Mouse (Mus musculus): ENCODE results near the gene Majin.

The Majin gene

GRCm38 (mm10) chr19:6227864-6228263 lies 43.7 kb downstream of the Majin start:
- peak; percentile 44 to 52 for DNase-seq (ENCODE audit: low spot score in 2 of 2)

GRCm38 (mm10) chr19:6230411-6230810 lies 46.2 kb downstream of the Majin start:
- DNase-seq (ENCODE audit: low spot score in 2 of 2): peak in 1 of 2 experiments; percentile 27

DNA sequence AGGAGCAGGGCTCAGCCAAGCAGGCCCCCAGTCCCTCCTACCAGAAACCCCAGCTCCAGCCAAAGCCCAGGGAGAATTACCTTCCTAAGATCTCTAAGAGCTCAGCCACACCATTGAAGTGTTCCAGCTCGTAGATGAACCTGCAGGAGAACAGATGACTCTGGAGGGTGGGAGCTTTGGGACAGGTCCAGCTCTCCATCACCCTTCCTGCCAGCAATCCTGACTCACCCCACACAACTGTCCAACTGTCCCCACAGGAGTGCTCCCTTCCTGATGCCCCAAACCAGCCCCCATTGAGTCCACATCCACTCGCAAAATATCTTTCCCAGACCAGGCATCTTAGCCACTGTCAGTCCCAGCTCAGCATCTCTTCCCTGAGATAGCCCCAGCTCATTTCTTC lies 46.8 kb downstream of the Majin start:
- no peak for DNase-seq (ENCODE audit: low spot score in 2 of 2)

GRCm38 (mm10) chr19:6233647-6234046 lies 49.5 kb downstream of the Majin start:
- DNase-seq (ENCODE audit: low spot score in 2 of 2): peak in 1 of 2 experiments; percentile 31

DNA sequence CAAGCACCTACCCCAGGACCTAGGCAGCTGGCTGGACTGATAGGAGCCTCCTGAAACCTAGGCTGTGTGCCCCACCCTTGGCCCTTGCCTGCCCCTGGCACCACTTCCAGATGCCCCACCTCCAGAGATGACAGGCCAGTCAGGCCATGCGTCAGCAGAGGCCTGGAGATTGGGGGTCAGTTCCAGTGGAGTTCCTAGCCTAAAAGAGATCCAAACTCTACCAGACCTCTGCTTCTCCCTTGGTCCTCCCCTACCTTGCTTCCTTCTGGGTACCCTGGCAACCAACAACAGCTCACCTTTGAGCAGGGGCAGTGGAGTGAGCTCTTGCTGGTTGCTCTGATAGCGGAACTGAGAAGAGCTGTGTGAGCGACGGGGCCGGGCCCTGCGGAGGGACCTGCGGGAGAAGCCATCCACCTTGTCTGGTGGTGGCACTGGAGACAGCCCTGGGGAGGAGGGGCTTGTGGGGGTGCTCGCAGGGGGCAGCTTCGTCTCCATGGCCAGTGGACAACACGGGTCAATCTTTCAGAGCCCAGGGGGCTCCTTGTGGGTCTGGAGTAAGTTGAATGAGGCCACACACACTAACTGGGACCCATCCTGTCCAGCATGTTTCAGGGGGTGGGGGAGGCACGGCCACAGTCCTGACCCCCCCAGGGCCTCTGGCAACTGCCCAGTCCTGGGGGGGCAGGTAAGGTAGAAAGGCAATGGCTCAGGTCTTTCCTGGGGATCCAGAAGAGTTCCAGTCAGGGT lies 50.3 kb downstream of the Majin start:
- peak; percentile 38 to 46 for DNase-seq (ENCODE audit: low spot score in 2 of 2)

DNA sequence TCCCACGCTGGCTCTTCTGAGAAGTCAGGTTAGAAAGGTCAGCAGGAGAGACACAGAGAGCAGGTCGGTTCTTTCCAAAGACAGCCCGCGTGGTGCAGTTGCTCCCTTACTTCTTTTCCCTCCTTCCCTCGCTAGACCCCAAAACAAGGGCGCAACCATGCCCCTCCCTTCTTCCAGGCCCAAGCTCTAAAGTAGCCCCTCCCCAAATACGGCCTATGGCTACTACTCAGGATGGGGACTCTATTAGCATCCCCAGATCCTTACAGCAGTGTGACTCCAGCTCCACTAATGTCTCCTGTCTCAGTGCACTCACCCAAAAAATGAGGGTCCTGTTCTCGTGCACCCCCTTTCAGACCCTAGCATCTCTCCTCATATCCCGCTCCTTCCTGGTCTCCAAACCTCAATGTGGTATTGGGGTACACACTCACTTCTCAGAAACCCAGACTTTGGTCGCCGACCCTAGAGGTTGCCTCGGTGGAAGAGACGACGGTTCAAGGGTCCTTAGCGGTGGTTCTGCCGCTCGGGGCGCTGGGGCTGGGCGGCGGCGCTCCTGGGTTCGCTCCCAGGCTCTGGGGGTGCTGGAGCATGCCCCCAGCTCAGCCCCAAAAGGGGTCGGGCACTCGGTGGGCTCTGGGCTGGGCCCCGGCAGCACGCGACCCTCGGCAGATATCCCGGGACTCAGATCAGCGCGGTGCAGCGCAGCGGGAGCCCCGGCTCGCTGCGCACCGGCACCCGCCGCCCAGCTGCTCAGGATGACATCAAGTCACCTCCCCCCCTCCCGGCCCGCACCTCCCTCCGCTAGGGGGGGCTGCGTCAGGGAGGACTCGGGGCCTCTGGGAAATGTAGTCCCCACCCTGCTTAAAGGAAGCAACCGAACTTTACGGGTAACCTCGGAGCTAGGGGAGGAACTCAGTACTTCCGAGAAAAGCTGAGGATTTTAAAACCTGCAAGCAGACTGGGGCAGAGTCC lies 51.2 kb downstream of the Majin start, which contains the start of gene Ppp2r5b:
TSS of gene Ppp2r5b (minus strand) at position 789 of the 969 bp plus-strand sequence.
- DNase-seq (ENCODE audit: low spot score in 2 of 2): peak; percentile 96 to 97

GRCm38 (mm10) chr19:6236053-6236441 lies 51.9 kb downstream of the Majin start:
- DNase-seq (ENCODE audit: low spot score in 2 of 2): peak; percentile 96

DNA sequence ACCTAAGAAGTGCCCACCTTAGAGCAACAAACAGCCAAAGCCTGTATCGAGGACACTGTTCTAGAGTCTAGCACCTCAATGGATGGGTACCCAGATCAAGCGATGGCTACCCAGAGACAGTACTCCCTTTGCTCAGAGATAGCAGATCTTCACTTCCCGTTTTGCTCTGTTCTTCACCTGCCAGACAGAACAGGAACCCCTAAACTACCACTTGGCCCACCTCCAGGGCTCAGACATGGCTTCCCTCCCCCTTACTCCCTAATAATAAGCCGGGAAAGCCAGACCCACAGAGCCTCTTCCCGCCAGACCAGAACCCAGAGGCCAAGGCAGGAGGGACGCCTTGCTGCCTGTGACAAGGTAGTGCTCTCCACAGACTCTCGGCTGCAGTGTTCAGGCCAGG lies 52.7 kb downstream of the Majin start:
- peak in 1 of 2 experiments; percentile 36 for DNase-seq (ENCODE audit: low spot score in 2 of 2)

GRCm38 (mm10) chr19:6238740-6239139 lies 54.6 kb downstream of the Majin start:
- no peak for DNase-seq (ENCODE audit: low spot score in 2 of 2)

GRCm38 (mm10) chr19:6240136-6240535 lies 55.9 kb downstream of the Majin start:
- DNase-seq (ENCODE audit: low spot score in 2 of 2): no peak

DNA sequence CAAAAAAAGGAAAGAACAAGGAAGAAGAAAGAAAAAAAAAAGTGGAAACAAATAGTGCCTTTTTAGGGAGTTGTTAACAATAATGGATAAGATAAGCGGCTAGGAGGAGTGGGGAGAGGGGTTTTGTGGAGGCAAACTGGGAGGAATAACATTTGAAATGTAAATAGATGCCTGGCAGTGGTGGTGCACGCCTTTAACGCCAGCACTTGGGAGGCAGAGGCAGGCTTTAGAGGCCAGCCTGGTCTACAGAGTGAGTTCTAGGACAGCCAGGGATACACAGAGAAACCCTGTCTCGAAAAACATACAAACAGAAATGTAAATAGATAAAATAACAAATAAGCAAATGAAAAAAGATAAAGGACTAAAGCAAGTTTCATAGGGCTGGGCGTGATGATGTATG lies 56.5 kb downstream of the Majin start:
- DNase-seq (ENCODE audit: low spot score in 2 of 2): no peak

DNA sequence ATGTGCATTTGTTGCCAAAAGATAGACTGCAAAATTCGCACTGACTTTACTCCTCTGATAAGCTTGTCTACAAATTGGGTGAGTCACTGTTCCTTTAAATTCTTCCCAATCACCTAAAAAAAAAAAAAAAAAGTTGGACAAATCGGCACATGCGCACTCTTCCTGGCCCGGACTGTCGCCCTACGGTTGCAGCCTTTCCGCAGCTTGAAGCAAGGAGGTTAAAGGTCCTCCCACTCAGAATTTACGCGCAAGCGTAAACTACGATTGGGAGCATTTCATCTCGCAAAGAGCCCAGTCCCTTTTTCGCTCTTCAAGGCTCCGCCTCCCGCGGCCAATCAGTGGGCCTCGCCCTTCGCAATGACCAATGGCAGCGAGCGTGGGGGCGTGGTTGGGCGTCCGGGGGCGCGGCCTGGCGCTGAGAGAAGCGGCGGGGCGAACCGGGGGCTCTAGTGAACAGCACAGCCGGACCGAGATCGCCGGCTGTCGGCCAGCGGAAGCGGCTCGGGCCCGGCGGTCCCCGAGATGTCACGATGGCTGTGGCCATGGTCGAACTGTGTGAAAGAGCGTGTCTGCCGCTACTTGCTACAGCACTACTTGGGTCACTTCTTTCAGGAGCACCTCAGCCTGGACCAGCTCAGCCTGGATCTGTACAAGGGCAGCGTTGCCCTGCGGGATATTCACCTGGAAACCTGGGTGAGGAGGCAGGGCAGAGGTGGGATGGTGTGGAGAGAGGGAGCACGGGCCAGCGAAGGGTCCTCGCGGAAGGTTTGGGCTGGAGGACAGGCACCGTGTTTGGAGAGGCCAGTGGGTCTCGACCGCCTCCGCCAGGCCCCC lies 57.3 kb downstream of the Majin start, which contains the start of gene Atg2a:
TSS of gene Atg2a (plus strand) at position 395 of the 834 bp plus-strand sequence.
- peak; percentile 99 for DNase-seq (ENCODE audit: low spot score in 2 of 2)

DNA sequence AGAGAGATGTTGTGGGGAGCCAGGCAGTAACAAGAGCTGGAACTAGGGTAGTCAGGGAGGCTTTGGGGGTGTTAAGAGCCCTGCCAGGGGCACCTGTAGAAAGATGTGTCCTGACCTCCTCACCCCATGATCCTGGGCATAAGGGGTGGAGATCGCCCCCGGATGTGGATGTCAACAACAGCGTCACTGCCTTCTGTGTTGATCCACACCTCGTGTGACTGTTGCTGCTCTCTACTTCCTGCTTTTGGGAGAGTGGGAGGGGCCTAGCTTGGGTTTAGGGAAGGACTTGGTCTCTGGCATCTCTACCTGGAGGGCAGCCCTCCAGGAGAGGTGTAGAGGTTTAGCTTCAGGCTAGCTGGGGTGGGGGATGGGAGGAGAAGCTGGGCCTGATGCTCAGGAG lies 58.1 kb downstream of the Majin start:
- DNase-seq (ENCODE audit: low spot score in 2 of 2): peak; percentile 54 to 64

DNA sequence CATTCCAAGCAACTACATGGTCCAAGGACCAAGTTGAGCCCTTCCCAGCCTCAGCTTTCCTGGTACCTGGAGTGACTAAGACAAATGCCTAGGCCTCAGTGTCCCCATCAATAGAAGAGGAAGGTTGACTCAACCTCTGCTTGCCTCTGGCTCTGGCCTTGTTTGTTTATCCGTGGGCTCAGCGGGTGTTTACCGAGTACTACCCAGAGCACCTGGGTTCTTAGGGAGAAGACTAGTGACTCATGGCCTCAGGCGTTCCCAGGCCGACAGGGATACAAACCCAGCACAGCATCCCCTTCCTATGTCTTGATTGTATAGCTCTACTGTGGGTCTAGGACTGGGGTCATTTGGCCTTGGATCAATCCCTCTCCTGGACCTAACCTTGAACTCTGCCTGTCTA lies 59.0 kb downstream of the Majin start:
- DNase-seq (ENCODE audit: low spot score in 2 of 2): no peak

DNA sequence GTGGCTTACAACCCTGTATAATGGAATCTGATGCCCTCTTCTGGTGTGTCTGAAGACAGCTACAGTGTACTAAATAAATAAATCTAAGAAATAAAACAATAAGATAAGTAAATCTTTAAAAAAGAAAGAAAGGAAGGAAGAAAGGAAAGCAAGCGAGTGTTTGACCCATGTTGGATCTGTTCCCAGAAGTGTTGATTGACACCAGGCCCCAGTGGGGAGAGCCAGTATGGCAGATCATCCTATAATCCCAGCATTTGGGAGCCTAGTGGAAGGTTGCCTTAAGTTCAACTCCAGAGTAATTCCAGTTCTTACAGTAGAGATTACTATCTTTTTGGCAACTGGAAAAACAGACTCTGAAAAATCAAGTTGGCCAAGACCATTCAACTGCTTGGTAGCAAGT lies 61.6 kb downstream of the Majin start:
- no peak for DNase-seq (ENCODE audit: low spot score in 2 of 2)

- no peak for DNase-seq (ENCODE audit: low spot score in 2 of 2)
These were observed 63.5 kb downstream of the Majin start for GRCm38 (mm10) chr19:6247526-6248300.

DNA sequence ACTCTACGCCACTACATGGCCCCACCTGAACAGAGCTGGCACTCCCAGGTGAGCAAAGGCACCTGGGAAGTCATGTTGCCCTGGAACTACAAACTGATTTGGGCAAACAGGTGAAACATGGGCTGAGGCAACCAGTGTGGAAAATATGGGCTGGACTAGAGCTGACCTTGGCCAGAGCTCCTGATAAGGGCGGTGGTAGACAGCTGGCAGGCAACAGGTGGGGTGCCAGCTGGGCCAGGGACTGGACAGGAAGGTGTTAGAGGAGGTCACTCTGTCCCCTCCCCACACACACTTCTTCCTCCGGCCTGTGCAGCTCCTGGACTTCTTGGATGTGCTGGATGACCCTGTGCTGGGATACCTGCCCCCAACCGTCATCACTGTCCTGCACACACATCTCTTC lies 68.8 kb downstream of the Majin start:
- DNase-seq (ENCODE audit: low spot score in 2 of 2): no peak

- DNase-seq (ENCODE audit: low spot score in 2 of 2): no peak
These were observed 76.2 kb downstream of the Majin start for GRCm38 (mm10) chr19:6260428-6260827.

GRCm38 (mm10) chr19:6260946-6261345 lies 76.8 kb downstream of the Majin start:
- DNase-seq (ENCODE audit: low spot score in 2 of 2): no peak

DNA sequence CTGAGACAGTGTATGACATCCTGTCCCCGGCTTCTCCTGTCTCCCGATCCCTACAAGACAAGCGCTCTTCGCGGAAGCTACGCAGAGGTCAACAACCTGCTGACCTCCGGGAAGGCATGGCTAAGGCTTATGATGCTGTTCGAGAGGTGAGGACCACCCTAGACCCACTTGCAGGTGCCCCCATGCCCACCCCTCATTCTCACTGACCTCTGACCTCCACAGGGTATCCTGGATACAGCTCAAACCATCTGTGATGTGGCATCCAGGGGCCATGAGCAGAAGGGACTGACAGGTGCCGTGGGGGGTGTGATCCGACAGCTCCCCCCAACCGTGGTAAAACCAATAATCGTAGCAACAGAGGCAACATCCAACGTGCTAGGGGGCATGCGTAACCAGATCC lies 77.2 kb downstream of the Majin start:
- DNase-seq (ENCODE audit: low spot score in 2 of 2): no peak

- peak in 1 of 2 experiments; percentile 65 for DNase-seq (ENCODE audit: low spot score in 2 of 2)
These were observed 78.0 kb downstream of the Majin start for GRCm38 (mm10) chr19:6262222-6262621.

Measured in right cerebral cortex, postnatal 10 days (tissue).